20 mouse cellular contexts compared by ENCODE assay signal in genomic region chr14:31700376-31700775, GRCm38 (mm10). TPM values are rescaled to one million over a fixed set of nuclear protein-coding genes. Genes with fewer than 3 reads are reported as not detected.
"Had no signal": no experiment of that assay in that cellular context is flagged by ENCODE, and none has a peak within 500 bp of the region (broad histone marks: within the 10 kb centered on the region; RNA-seq: fewer than 3 reads in every experiment).

No protein-coding gene starts in this region.

- H3K27me3 ChIP-seq: limb, embryonic 12.5 days; liver, embryonic 13.5 days; lung, embryonic 15.5 days had no signal

- H3K9ac ChIP-seq: limb, embryonic 12.5 days; liver, embryonic 13.5 days; liver, postnatal 0 days; lung, embryonic 15.5 days had no signal

- H3K4me2 ChIP-seq: limb, embryonic 12.5 days; liver, embryonic 13.5 days; lung, embryonic 15.5 days had no signal

- H3K4me1 ChIP-seq: limb, embryonic 12.5 days; liver, embryonic 13.5 days; lung, embryonic 15.5 days; midbrain, embryonic 10.5 days had no signal

- H3K27ac ChIP-seq: kidney, postnatal 0 days; layer of hippocampus, adult 2 months; limb, embryonic 12.5 days; liver, embryonic 13.5 days; lung, embryonic 15.5 days; midbrain, embryonic 10.5 days had no signal

- H3K9me3 ChIP-seq: limb, embryonic 12.5 days; liver, embryonic 13.5 days; lung, embryonic 15.5 days; midbrain, embryonic 10.5 days had no signal

- H3K4me3 ChIP-seq: layer of hippocampus, adult 2 months; limb, embryonic 12.5 days; liver, embryonic 13.5 days; lung, embryonic 15.5 days; midbrain, embryonic 10.5 days; myocyte had no signal

- ATAC-seq: liver, postnatal 0 days had no signal

- DNase-seq: kidney, adult 9 months; kidney, postnatal 4 days; liver; liver, embryonic 13.5 days; liver, postnatal 0 days; lung, postnatal 4 days; midbrain, embryonic 14.5 days; retina, postnatal 1 day; right cerebral cortex, postnatal 4 days; spleen, adult 18-20 months; thymus, adult 18-20 months; thymus, postnatal 14 days had no signal

RNA-seq across cellular contexts. Expression of gene Gm49387, which starts 59.7 kb away (rescaled TPM):
- polyA plus RNA-seq: kidney, postnatal 0 days; limb, embryonic 12.5 days; midbrain, embryonic 14.5 days; myocyte; neural tube, embryonic 11.5 days; urinary bladder, adult 2 months had no signal
